Mouse (Mus musculus) bone marrow, adult 2 months (tissue): ENCODE data around the gene Gm11037.

Experiments used
- CTCF ChIP-seq: fragments of 200-500 bp; IDR thresholded peaks from 2 replicates; pipeline ENCODE4 v1.5.1; 2011; ENCODE audit warnings: low read length, control low read depth; ENCODE audit not compliant: control insufficient read depth, insufficient read depth
- POLR2A ChIP-seq: fragments of 200-500 bp; IDR thresholded peaks from 2 replicates; pipeline ENCODE4 v1.6.1; 2011; ENCODE audit warnings: low read depth, mild to moderate bottlenecking, control low read depth, low read length, borderline replicate concordance; ENCODE audit not compliant: control insufficient read depth

GRCm38 (mm10) chr2:131168914-131169313 is 35.6 kb downstream of the Gm11037 start:
- TF ChIP-seq POLR2A, result no peak
- no peak for TF ChIP-seq CTCF
